Mouse (Mus musculus) MEL (cell line): ENCODE results near the gene Miga1. TPM values are rescaled to one million over a fixed set of nuclear protein-coding genes. Genes with fewer than 3 reads are reported as not detected.

Source experiments
- DNase-seq: peaks from one replicate; pipeline ENCODE4 v3.0.0; 2011; ENCODE audit warnings: low read depth, low spot score
- H3K27ac ChIP-seq: 2 replicates; pipeline ENCODE4 v1.5.1; 2012; ENCODE audit warnings: low read depth, mild to moderate bottlenecking, control low read depth, low read length, moderate library complexity; ENCODE audit not compliant: control insufficient read depth
- H3K27me3 ChIP-seq, 2 experiments: fragments of 150-350 bp in 1 of 2; sonication (generic) in 1 of 2; 2 replicates each; pipeline ENCODE4 v1.6.1; 2012; ENCODE audit warnings: low read length in 2 of 2, mild to moderate bottlenecking in 2 of 2, improper control_type of control experiment in 1 of 2, moderate library complexity in 1 of 2; ENCODE audit not compliant: insufficient read depth in 2 of 2, control insufficient read depth in 1 of 2
- H3K36me3 ChIP-seq, 2 experiments: 2 replicates each; pipeline ENCODE4 v1.6.1; 2012 to 2014; ENCODE audit warnings: low read length in 2 of 2, improper control_type of control experiment in 1 of 2, inconsistent platforms in 1 of 2, mild to moderate bottlenecking in 1 of 2; ENCODE audit not compliant: insufficient read depth in 2 of 2, control insufficient read depth in 1 of 2
- H3K4me1 ChIP-seq, 2 experiments: fragments of 150-350 bp in 1 of 2; sonication (generic) in 1 of 2; 2 replicates each; pipeline ENCODE4 v1.6.1; 2012; ENCODE audit warnings: low read length in 2 of 2, improper control_type of control experiment in 1 of 2, mild to moderate bottlenecking in 1 of 2; ENCODE audit not compliant: insufficient read depth in 2 of 2, control insufficient read depth in 1 of 2
- H3K4me3 ChIP-seq, 2 experiments: fragments of 150-350 bp in 1 of 2; sonication (generic) in 1 of 2; 2 replicates each; pipeline ENCODE4 v1.5.1; 2012; ENCODE audit warnings: low read depth in 2 of 2, low read length in 2 of 2, mild to moderate bottlenecking in 2 of 2, moderate library complexity in 2 of 2, control low read depth in 1 of 2, improper control_type of control experiment in 1 of 2; ENCODE audit not compliant: control insufficient read depth in 1 of 2, insufficient read depth in 1 of 2
- H3K79me2 ChIP-seq: 2 replicates; pipeline ENCODE4 v1.6.1; 2012; ENCODE audit warnings: mild to moderate bottlenecking, low read length, moderate library complexity; ENCODE audit not compliant: control insufficient read depth, poor library complexity, insufficient read depth
- H3K9ac ChIP-seq: 2 replicates; pipeline ENCODE4 v1.6.1; 2012; ENCODE audit warnings: low read depth, mild to moderate bottlenecking, control low read depth, low read length, moderate library complexity; ENCODE audit not compliant: control insufficient read depth, poor library complexity, severe bottlenecking
- H3K9me3 ChIP-seq: fragments of 150-350 bp; sonication (generic); replicated peaks from 2 replicates; pipeline ENCODE4 v1.6.1; 2012; ENCODE audit warnings: mild to moderate bottlenecking, low read length, improper control_type of control experiment, moderate library complexity; ENCODE audit not compliant: insufficient read depth
- BHLHE40 ChIP-seq: IDR thresholded peaks from 2 replicates; pipeline ENCODE4 v1.6.1; 2012; ENCODE audit warnings: low read depth, mild to moderate bottlenecking, inconsistent platforms, low read length, improper control_type of control experiment, borderline replicate concordance
- CHD1 ChIP-seq: IDR thresholded peaks from 2 replicates; pipeline ENCODE4 v1.6.1; 2012; ENCODE audit warnings: low read depth, mild to moderate bottlenecking, inconsistent platforms, low read length, improper control_type of control experiment
- CHD2 ChIP-seq: IDR thresholded peaks from 2 replicates; pipeline ENCODE4 v1.6.1; 2011; ENCODE audit warnings: low read length, improper control_type of control experiment
- CTCF ChIP-seq, 3 experiments: IDR thresholded peaks in 2 of 3; conservative IDR thresholded peaks in 1 of 3; 2 replicates each; pipeline ENCODE4 v1.5.1; 2011 to 2012; ENCODE audit warnings: low read length in 3 of 3, low read depth in 2 of 3, mild to moderate bottlenecking in 2 of 3, improper control_type of control experiment in 1 of 3, inconsistent platforms in 1 of 3, mixed read lengths in 1 of 3, moderate library complexity in 1 of 3; ENCODE audit not compliant: control insufficient read depth in 1 of 3, insufficient read depth in 1 of 3, poor library complexity in 1 of 3, severe bottlenecking in 1 of 3
- E2F4 ChIP-seq: IDR thresholded peaks from 2 replicates; pipeline ENCODE4 v1.6.1; 2011; ENCODE audit warnings: low read depth, low read length, improper control_type of control experiment, borderline replicate concordance
- ELF1 ChIP-seq: IDR thresholded peaks from 2 replicates; pipeline ENCODE4 v1.6.1; 2014; ENCODE audit warnings: low read depth, mild to moderate bottlenecking, inconsistent platforms, low read length, improper control_type of control experiment, moderate library complexity
- EP300 ChIP-seq, 2 experiments: IDR thresholded peaks; 2 replicates each; pipeline ENCODE4 v1.6.1; 2011; ENCODE audit warnings: improper control_type of control experiment in 2 of 2, low read length in 2 of 2, low read depth in 1 of 2, mild to moderate bottlenecking in 1 of 2
- ETS1 ChIP-seq: IDR thresholded peaks from 2 replicates; pipeline ENCODE4 v1.6.1; 2012; ENCODE audit warnings: low read depth, mild to moderate bottlenecking, inconsistent platforms, low read length, improper control_type of control experiment, moderate library complexity
- GABPA ChIP-seq: IDR thresholded peaks from 2 replicates; pipeline ENCODE4 v1.6.1; 2012; ENCODE audit warnings: low read depth, mild to moderate bottlenecking, inconsistent platforms, low read length, improper control_type of control experiment, moderate library complexity
- GATA1 ChIP-seq: IDR thresholded peaks from 2 replicates; pipeline ENCODE4 v1.6.1; 2011; ENCODE audit warnings: low read depth, low read length, improper control_type of control experiment
- HCFC1 ChIP-seq: IDR thresholded peaks from 2 replicates; pipeline ENCODE4 v1.6.1; 2012; ENCODE audit warnings: low read depth, mild to moderate bottlenecking, inconsistent platforms, low read length, improper control_type of control experiment, moderate library complexity
- JUND ChIP-seq: IDR thresholded peaks from 2 replicates; pipeline ENCODE4 v1.6.1; 2011; ENCODE audit warnings: low read depth, mild to moderate bottlenecking, improper control_type of control experiment, low read length
- MAFK ChIP-seq: IDR thresholded peaks from 2 replicates; pipeline ENCODE4 v1.6.1; 2011; ENCODE audit warnings: low read depth, mild to moderate bottlenecking, low read length, improper control_type of control experiment, borderline replicate concordance
- MAX ChIP-seq: IDR thresholded peaks from 2 replicates; pipeline ENCODE4 v1.6.1; 2011; ENCODE audit warnings: low read length, improper control_type of control experiment
- MAZ ChIP-seq: IDR thresholded peaks from 2 replicates; pipeline ENCODE4 v1.6.1; 2012; ENCODE audit warnings: low read depth, mild to moderate bottlenecking, inconsistent platforms, low read length, improper control_type of control experiment
- MEF2A ChIP-seq: IDR thresholded peaks from 2 replicates; pipeline ENCODE4 v1.6.1; 2014; ENCODE audit warnings: low read depth, mild to moderate bottlenecking, inconsistent platforms, low read length, improper control_type of control experiment; ENCODE audit not compliant: poor library complexity, insufficient replicate concordance, severe bottlenecking; ENCODE audit errors: extremely low read depth
- MYB ChIP-seq: IDR thresholded peaks from 2 replicates; pipeline ENCODE4 v1.6.1; 2011; ENCODE audit warnings: mild to moderate bottlenecking, low read depth, low read length, improper control_type of control experiment
- POLR2AphosphoS2 ChIP-seq: IDR thresholded peaks from 2 replicates; pipeline ENCODE4 v1.6.1; 2011; ENCODE audit warnings: low read length, improper control_type of control experiment
- POLR2AphosphoS5 ChIP-seq: IDR thresholded peaks from 2 replicates; pipeline ENCODE4 v1.6.1; 2012; ENCODE audit warnings: low read depth, borderline replicate concordance, mild to moderate bottlenecking, inconsistent platforms, low read length, moderate library complexity, mixed read lengths
- RAD21 ChIP-seq: IDR thresholded peaks from 2 replicates; pipeline ENCODE4 v1.6.1; 2011; ENCODE audit warnings: mild to moderate bottlenecking, low read depth, low read length, improper control_type of control experiment
- SMC3 ChIP-seq: IDR thresholded peaks from 2 replicates; pipeline ENCODE4 v1.6.1; 2011; ENCODE audit warnings: low read depth, low read length, improper control_type of control experiment
- ZC3H11A ChIP-seq: IDR thresholded peaks from 2 replicates; pipeline ENCODE4 v1.6.1; 2012; ENCODE audit warnings: low read depth, mild to moderate bottlenecking, inconsistent platforms, low read length, improper control_type of control experiment
- ZMIZ1 ChIP-seq: IDR thresholded peaks from 2 replicates; pipeline ENCODE4 v1.6.1; 2012; ENCODE audit warnings: low read depth, mild to moderate bottlenecking, inconsistent platforms, low read length, improper control_type of control experiment, moderate library complexity
- polyA plus RNA-seq, 2 experiments: library from polyadenylated mRNA; stranded (reverse) in 1 of 2; unstranded in 1 of 2; fragments of >175 nt in 1 of 2; fragments of >200 nt in 1 of 2; gene quantifications; 2 replicates each; pipeline versions ENCODE4 v1.2.1 to v1.2.4; 2012; ENCODE audit warnings: low replicate concordance in 2 of 2, low read depth in 1 of 2; ENCODE audit not compliant: insufficient read length in 2 of 2, insufficient read depth in 1 of 2, missing spikeins in 1 of 2
- total RNA-seq: library from RNA; depleted of rRNA; stranded (reverse); fragments of 300-350 nt; gene quantifications from 2 replicates; pipeline ENCODE4 v1.2.3, GENCODE M21; 2012

The Miga1 gene
- total and polyA plus RNA-seq, 3 experiments, result 14.2 to 16.2 TPM; not detected in 1

- DNase-seq, result no peak
- Histone ChIP-seq H3K9me3 (no peaks in the 10 kb centered on the region), H3K9ac (no peak overlapping the region), H3K27me3 (no peaks in the 10 kb centered on the region), H3K4me1 (peaks cover 0 to 3% of the 10 kb centered on the region in 2 experiments; a peak in 1 of 4 replicates), H3K79me2 (no peaks in the 10 kb centered on the region), H3K27ac (no peak overlapping the region), H3K4me3 (no peak overlapping the region), H3K36me3 (peaks cover 2 to 5% of the 10 kb centered on the region in 2 experiments; a peak in 2 of 4 replicates)
- TF ChIP-seq CTCF (IDR thresholded peaks at IDR 0.05 in 2 of 3, conservative IDR thresholded peaks at IDR 0.05 in 1 of 3; ENCODE audit: control insufficient read depth in 1 of 3, insufficient read depth in 1 of 3, low read depth in 2 of 3, low read length in 3 of 3, poor library complexity in 1 of 3, severe bottlenecking in 1 of 3), result no peak
- no peak for TF ChIP-seq POLR2AphosphoS2
- TF ChIP-seq RAD21, result no peak
- no peak for TF ChIP-seq ETS1
- TF ChIP-seq ZC3H11A, result no peak
- TF ChIP-seq CHD2, result no peak
- no peak for TF ChIP-seq BHLHE40
- no peak for TF ChIP-seq MYB
- TF ChIP-seq E2F4, result no peak
- no peak for TF ChIP-seq MAFK
- no peak for TF ChIP-seq CHD1
- no peak for TF ChIP-seq ZMIZ1
- TF ChIP-seq MAX, result no peak
- no peak for TF ChIP-seq MEF2A
- no peak for TF ChIP-seq ELF1
- no peak for TF ChIP-seq EP300 (IDR thresholded peaks at IDR 0.05; ENCODE audit: low read depth in 1 of 2, low read length in 2 of 2)
Measured at GRCm38 (mm10) chr3:152271876-152272275, 68.3 kb downstream of the Miga1 start.

GRCm38 (mm10) chr3:152271071-152271710, 69.0 kb downstream of the Miga1 start:
- H3K27ac ChIP-seq, result no peak overlapping the region
- H3K4me3 ChIP-seq, result no peak overlapping the region
- H3K27me3 ChIP-seq, result no peaks in the 10 kb centered on the region
- no peaks in the 10 kb centered on the region for H3K9me3 ChIP-seq
- H3K4me1 ChIP-seq, result peaks cover 0 to 3% of the 10 kb centered on the region in 2 experiments; a peak in 1 of 4 replicates
- no peaks in the 10 kb centered on the region for H3K79me2 ChIP-seq
- TF ChIP-seq POLR2AphosphoS2 (no peak), ELF1 (no peak), POLR2AphosphoS5 (no peak), GATA1 (no peak), CHD1 (no peak), GABPA (no peak), ZC3H11A (no peak), BHLHE40 (no peak), HCFC1 (no peak), MAZ (no peak), SMC3 (no peak), JUND (no peak)
- peaks cover 2 to 5% of the 10 kb centered on the region in 2 experiments; a peak in 2 of 4 replicates for H3K36me3 ChIP-seq
- H3K9ac ChIP-seq, result no peak overlapping the region
- DNase-seq, result no peak
